Mouse (Mus musculus) right cerebral cortex, postnatal 4 days (tissue): ENCODE data around the gene Gm5269.

ENCODE experiments used
- DNase-seq: peaks from one replicate; pipeline ENCODE4 v3.0.0-alpha.2; 2022

Gm5269 gene

GRCm38 (mm10) chr1:45890173-45890572, at the start of gene Gm5269:
Gene Gm5269 (minus strand): TSS chr1:45890273.
- no peak for DNase-seq

GRCm38 (mm10) chr1:45931127-45931526, 41.1 kb upstream of the Gm5269 start:
- DNase-seq: no peak

- DNase-seq: no peak
Measured at GRCm38 (mm10) chr1:45926911-45927310, 36.8 kb upstream of the Gm5269 start.

GRCm38 (mm10) chr1:45926393-45926763, 36.3 kb upstream of the Gm5269 start, which contains the start of gene Slc40a1:
Gene Slc40a1 (minus strand): TSS chr1:45926523.
- DNase-seq: no peak

GRCm38 (mm10) chr1:45925500-45926392, 35.7 kb upstream of the Gm5269 start:
- DNase-seq: peak; percentile 52

GRCm38 (mm10) chr1:45925131-45925499, 35.0 kb upstream of the Gm5269 start:
- DNase-seq: no peak

GRCm38 (mm10) chr1:45924516-45924915, 34.4 kb upstream of the Gm5269 start:
- DNase-seq: no peak

- DNase-seq: no peak
Measured at GRCm38 (mm10) chr1:45923306-45923705, 33.2 kb upstream of the Gm5269 start.

- DNase-seq: no peak
Measured at GRCm38 (mm10) chr1:45920703-45921102, 30.6 kb upstream of the Gm5269 start.

GRCm38 (mm10) chr1:45919752-45920151, 29.7 kb upstream of the Gm5269 start:
- no peak for DNase-seq

- no peak for DNase-seq
Measured at GRCm38 (mm10) chr1:45917136-45917803, 27.2 kb upstream of the Gm5269 start.

GRCm38 (mm10) chr1:45916174-45916573, 26.1 kb upstream of the Gm5269 start:
- no peak for DNase-seq

GRCm38 (mm10) chr1:45914236-45914635, 24.2 kb upstream of the Gm5269 start:
- no peak for DNase-seq

- DNase-seq: no peak
Measured at GRCm38 (mm10) chr1:45905107-45905821, 15.2 kb upstream of the Gm5269 start.

- DNase-seq: no peak
Measured at GRCm38 (mm10) chr1:45904161-45904560, 14.1 kb upstream of the Gm5269 start.

- no peak for DNase-seq
Measured at GRCm38 (mm10) chr1:45898044-45898443, 8.0 kb upstream of the Gm5269 start.

GRCm38 (mm10) chr1:45894168-45894912, 4.3 kb upstream of the Gm5269 start:
- no peak for DNase-seq

GRCm38 (mm10) chr1:45891986-45892385, 1.9 kb upstream of the Gm5269 start:
- DNase-seq: no peak

GRCm38 (mm10) chr1:45886800-45887199, 3.3 kb downstream of the Gm5269 start:
- no peak for DNase-seq

GRCm38 (mm10) chr1:45883378-45883777, 6.7 kb downstream of the Gm5269 start:
- no peak for DNase-seq

GRCm38 (mm10) chr1:45882076-45882475, 8.0 kb downstream of the Gm5269 start:
- DNase-seq: no peak

GRCm38 (mm10) chr1:45881228-45881832, 8.7 kb downstream of the Gm5269 start:
- DNase-seq: no peak
